Mouse (Mus musculus) heart, embryonic 13.5 days (tissue): ENCODE data around the gene B3gntl1. TPM values are rescaled to one million over a fixed set of nuclear protein-coding genes. Genes with fewer than 3 reads are reported as not detected.

Experiments used
- ATAC-seq: fragments of 200-750 bp; cut with Nextera tagmentation; 2 replicates; pipeline ENCODE4 v1.8.0; 2017; ENCODE audit warnings: moderate TSS enrichment; ENCODE audit not compliant: insufficient number of reproducible peaks, low FRiP score, low TSS enrichment; ENCODE audit errors: extremely low read depth
- H3K27ac ChIP-seq: fragments of 300-500 bp; sonication (generic); replicated peaks from 2 replicates; pipeline ENCODE4 v1.5.1; 2015; ENCODE audit warnings: moderate library complexity, mild to moderate bottlenecking, inconsistent platforms
- H3K27me3 ChIP-seq: fragments of 300-500 bp; sonication (generic); replicated peaks from 2 replicates; pipeline ENCODE4 v1.6.1; 2015; ENCODE audit warnings: mild to moderate bottlenecking, inconsistent platforms
- H3K36me3 ChIP-seq: fragments of 300-500 bp; sonication (generic); 2 replicates; pipeline ENCODE4 v1.6.1; 2015; ENCODE audit warnings: mild to moderate bottlenecking, inconsistent platforms
- H3K4me1 ChIP-seq: fragments of 300-500 bp; sonication (generic); 2 replicates; pipeline ENCODE4 v1.6.1; 2015; ENCODE audit warnings: inconsistent platforms
- H3K4me2 ChIP-seq: fragments of 300-500 bp; sonication (generic); 2 replicates; pipeline ENCODE4 v1.6.1; 2015; ENCODE audit warnings: inconsistent platforms, mild to moderate bottlenecking, moderate library complexity
- H3K4me3 ChIP-seq: fragments of 300-500 bp; sonication (generic); 2 replicates; pipeline ENCODE4 v1.5.1; 2015; ENCODE audit warnings: moderate library complexity, mild to moderate bottlenecking, inconsistent platforms
- H3K9ac ChIP-seq: fragments of 300-500 bp; sonication (generic); 2 replicates; pipeline ENCODE4 v1.6.1; 2015; ENCODE audit warnings: inconsistent platforms, mild to moderate bottlenecking, moderate library complexity
- H3K9me3 ChIP-seq: fragments of 300-500 bp; sonication (generic); 2 replicates; pipeline ENCODE4 v1.6.1; 2016; ENCODE audit warnings: inconsistent platforms
- WGBS: fragments of 180-500 bp; shearing (Covaris S2); methylation state at CpG from one replicate; pipeline ENCODE4 v1.1.7; 2015; ENCODE audit warnings: mixed read lengths; 5-methylcytosine and 5-hydroxymethylcytosine counted together
- polyA plus RNA-seq: library from polyadenylated mRNA; unstranded; fragments of >200 nt; fragmentation: Nextera tagmentation; extraction: Ambion mirVana; gene quantifications from 2 replicates; pipeline ENCODE4 v1.2.1, GENCODE M21; 2015

B3gntl1 gene
- polyA plus RNA-seq, 1 experiment from 2014 or later = 6.0 TPM

- 86% methylated on average over 6 of the region's 6 CpGs for WGBS
- Histone ChIP-seq H3K9ac (no peak overlapping the region), H3K4me2 (no peak overlapping the region), H3K27me3 (no peaks in the 10 kb centered on the region), H3K36me3 (peaks cover 85% of the 10 kb centered on the region), H3K4me1 (peaks cover 4% of the 10 kb centered on the region; the same call in 1 of the 2 replicates), H3K4me3 (no peak overlapping the region), H3K9me3 (no peaks in the 10 kb centered on the region), H3K27ac (no peak overlapping the region)
- no peak for ATAC-seq
These were observed 67.3 kb downstream of the B3gntl1 start for GRCm38 (mm10) chr11:121605604-121606003.

DNA sequence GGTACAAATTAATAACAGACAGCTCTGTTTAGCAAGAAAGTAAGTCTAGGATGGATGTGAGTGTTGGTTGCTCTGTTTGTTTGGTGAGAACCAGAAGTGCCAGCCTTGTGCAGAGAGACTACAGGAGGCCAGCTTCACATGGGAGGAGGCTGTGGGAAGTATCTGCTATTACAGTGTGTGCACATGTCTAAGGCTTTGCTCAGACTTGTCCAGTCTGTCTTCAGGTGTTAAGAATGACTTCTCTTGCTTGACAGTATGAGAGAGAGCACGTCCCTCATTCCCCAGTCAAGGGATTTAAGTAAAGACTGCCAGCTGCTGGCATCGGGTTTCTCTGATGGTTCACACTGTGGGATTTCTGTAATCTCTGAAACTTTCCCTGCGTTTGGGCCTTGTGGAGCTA lies 71.5 kb downstream of the B3gntl1 start:
- no peak overlapping the region for H3K4me2 ChIP-seq
- H3K36me3 ChIP-seq = peaks cover 73% of the 10 kb centered on the region
- 75% methylated on average over 3 of the region's 3 CpGs for WGBS
- no peak overlapping the region for H3K27ac ChIP-seq
- no peaks in the 10 kb centered on the region for H3K4me1 ChIP-seq
- no peak for ATAC-seq
- H3K9ac ChIP-seq = no peak overlapping the region
- H3K27me3 ChIP-seq = no peaks in the 10 kb centered on the region
- no peaks in the 10 kb centered on the region for H3K9me3 ChIP-seq
- H3K4me3 ChIP-seq = no peak overlapping the region

- H3K36me3 ChIP-seq = peaks cover 60% of the 10 kb centered on the region
- H3K27ac ChIP-seq = no peak overlapping the region
- no peaks in the 10 kb centered on the region for H3K27me3 ChIP-seq
- H3K9ac ChIP-seq = no peak overlapping the region
- no peak overlapping the region for H3K4me3 ChIP-seq
- ATAC-seq = no peak
- H3K4me1 ChIP-seq = 0 out of 2 replicates have a peak, but pooled peaks cover 2% of the 10 kb centered on the region
- H3K4me2 ChIP-seq = no peak overlapping the region
- H3K9me3 ChIP-seq = no peaks in the 10 kb centered on the region
- WGBS = 83% methylated on average over 6 of the region's 6 CpGs
These were observed 75.7 kb downstream of the B3gntl1 start for GRCm38 (mm10) chr11:121597254-121597653.

GRCm38 (mm10) chr11:121581856-121582255 lies 91.1 kb downstream of the B3gntl1 start:
- Histone ChIP-seq H3K36me3 (peaks cover 24% of the 10 kb centered on the region), H3K27me3 (no peaks in the 10 kb centered on the region), H3K9ac (no peak overlapping the region), H3K4me1 (no peaks in the 10 kb centered on the region), H3K4me3 (no peak overlapping the region), H3K4me2 (no peak overlapping the region), H3K9me3 (no peaks in the 10 kb centered on the region), H3K27ac (no peak overlapping the region)
- ATAC-seq = no peak

Other genes with a start within 250 kb of the B3gntl1 start
- 8.9 and 9.6 TPM in 2 replicates for gene Fn3k, start 238.2 kb downstream of the B3gntl1 start, polyA plus RNA-seq
- 21.0 and 22.1 TPM in 2 replicates for gene Tbcd, start 221.2 kb downstream of the B3gntl1 start, polyA plus RNA-seq
- gene Zfp750, start 153.8 kb downstream of the B3gntl1 start, polyA plus RNA-seq = 0.05 and 0.37 TPM in 2 replicates
- 12.3 and 12.5 TPM in 2 replicates for gene Metrnl, start 28.4 kb upstream of the B3gntl1 start, polyA plus RNA-seq
- 0.04 TPM in 1 of 2 replicates, not detected in the other for gene Ptchd3, start 157.1 kb upstream of the B3gntl1 start, polyA plus RNA-seq